Mouse (Mus musculus) CH12.LX (cell line): ENCODE data around the gene Lcat. TPM values are rescaled to one million over a fixed set of nuclear protein-coding genes. Genes with fewer than 3 reads are reported as not detected.

Source experiments
- DNase-seq: peaks from one replicate; pipeline ENCODE4 v3.0.0-alpha.2; 2013; ENCODE audit errors: extremely low read depth
- H3K27ac ChIP-seq: 2 replicates; pipeline ENCODE4 v1.5.1; 2012; ENCODE audit warnings: low read depth, mild to moderate bottlenecking, control low read depth, moderate library complexity; ENCODE audit not compliant: insufficient read depth
- H3K27me3 ChIP-seq: replicated peaks from 2 replicates; pipeline ENCODE3; 2012; ENCODE audit warnings: inconsistent platforms
- H3K36me3 ChIP-seq, 2 experiments: replicated peaks in 1 of 2; 2 replicates each; pipeline versions ENCODE3 to v1.6.1; 2012; ENCODE audit warnings: inconsistent platforms in 1 of 2, low read length in 1 of 2, mild to moderate bottlenecking in 1 of 2, mixed read lengths in 1 of 2, moderate library complexity in 1 of 2; ENCODE audit not compliant: control insufficient read depth in 1 of 2, insufficient read depth in 1 of 2
- H3K4me1 ChIP-seq, 2 experiments: 2 replicates each; pipeline ENCODE4 v1.6.1; 2012; ENCODE audit warnings: inconsistent platforms in 1 of 2, moderate library complexity in 1 of 2; ENCODE audit not compliant: insufficient read depth in 2 of 2, control insufficient read depth in 1 of 2
- H3K4me2 ChIP-seq: 2 replicates; pipeline ENCODE4 v1.6.1; 2012; ENCODE audit warnings: low read depth, mild to moderate bottlenecking, control low read depth; ENCODE audit not compliant: poor library complexity, insufficient read depth, severe bottlenecking
- H3K4me3 ChIP-seq, 3 experiments: fragments of 150-350 bp in 1 of 3; sonication (generic) in 1 of 3; replicated peaks in 1 of 3; 2 replicates each; pipeline versions ENCODE3 to v1.5.1; 2011 to 2012; ENCODE audit warnings: low read depth in 2 of 3, low read length in 2 of 3, mild to moderate bottlenecking in 2 of 3, moderate library complexity in 2 of 3, control low read depth in 1 of 3, improper control_type of control experiment in 1 of 3, inconsistent platforms in 1 of 3, mixed read lengths in 1 of 3; ENCODE audit not compliant: poor library complexity in 1 of 3
- H3K79me2 ChIP-seq: replicated peaks from 2 replicates; pipeline ENCODE4 v1.6.1; 2012; ENCODE audit warnings: mild to moderate bottlenecking, moderate library complexity; ENCODE audit not compliant: control insufficient read depth, poor library complexity, insufficient read depth, severe bottlenecking; ENCODE audit errors: extremely low read depth
- H3K9ac ChIP-seq: 2 replicates; pipeline ENCODE4 v1.6.1; 2012; ENCODE audit warnings: low read depth, mild to moderate bottlenecking, control low read depth, moderate library complexity; ENCODE audit not compliant: insufficient read depth
- H3K9me3 ChIP-seq: replicated peaks from 2 replicates; pipeline ENCODE3; 2012; ENCODE audit warnings: low read length, inconsistent platforms, mixed read lengths
- BHLHE40 ChIP-seq: IDR thresholded peaks from 2 replicates; pipeline ENCODE4 v1.6.1; 2011; ENCODE audit warnings: mild to moderate bottlenecking, low read depth, low read length, improper control_type of control experiment
- CHD1 ChIP-seq: IDR thresholded peaks from 2 replicates; pipeline ENCODE4 v1.6.1; 2012; ENCODE audit warnings: low read depth, low read length, improper control_type of control experiment, inconsistent platforms
- CHD2 ChIP-seq: IDR thresholded peaks from 2 replicates; pipeline ENCODE4 v1.6.1; 2011; ENCODE audit warnings: low read length, improper control_type of control experiment
- EP300 ChIP-seq: IDR thresholded peaks from 2 replicates; pipeline ENCODE4 v1.6.1; 2011; ENCODE audit warnings: low read length, improper control_type of control experiment
- ETS1 ChIP-seq: conservative IDR thresholded peaks from 2 replicates; pipeline ENCODE4 v1.6.1; 2012; ENCODE audit warnings: low read depth, mild to moderate bottlenecking, inconsistent platforms, low read length, improper control_type of control experiment, moderate library complexity
- JUN ChIP-seq: IDR thresholded peaks from 2 replicates; pipeline ENCODE4 v1.6.1; 2011; ENCODE audit warnings: low read depth, mild to moderate bottlenecking, low read length, improper control_type of control experiment, moderate library complexity; ENCODE audit not compliant: insufficient read depth
- MAFK ChIP-seq: IDR thresholded peaks from 2 replicates; pipeline ENCODE4 v1.6.1; 2011; ENCODE audit warnings: low read length, improper control_type of control experiment; ENCODE audit not compliant: insufficient replicate concordance
- MAZ ChIP-seq: IDR thresholded peaks from 2 replicates; pipeline ENCODE4 v1.6.1; 2012; ENCODE audit warnings: low read depth, mild to moderate bottlenecking, inconsistent platforms, low read length, improper control_type of control experiment, moderate library complexity
- NELFE ChIP-seq: IDR thresholded peaks from 2 replicates; pipeline ENCODE4 v1.6.1; 2011; ENCODE audit warnings: low read depth, low read length, improper control_type of control experiment
- NRF1 ChIP-seq: IDR thresholded peaks from 2 replicates; pipeline ENCODE4 v1.6.1; 2014; ENCODE audit warnings: low read depth, mild to moderate bottlenecking, inconsistent platforms, low read length, improper control_type of control experiment, moderate library complexity
- PAX5 ChIP-seq: IDR thresholded peaks from 2 replicates; pipeline ENCODE4 v1.6.1; 2012; ENCODE audit warnings: low read length, inconsistent platforms, mixed read lengths
- RAD21 ChIP-seq: IDR thresholded peaks from 2 replicates; pipeline ENCODE4 v1.6.1; 2011; ENCODE audit warnings: low read depth, mild to moderate bottlenecking, low read length, improper control_type of control experiment, moderate library complexity
- SIN3A ChIP-seq: IDR thresholded peaks from 2 replicates; pipeline ENCODE4 v1.6.1; 2012; ENCODE audit warnings: low read length, improper control_type of control experiment, inconsistent platforms
- SMC3 ChIP-seq: IDR thresholded peaks from 2 replicates; pipeline ENCODE4 v1.6.1; 2011; ENCODE audit warnings: low read depth, low read length, improper control_type of control experiment
- USF2 ChIP-seq: conservative IDR thresholded peaks from 2 replicates; pipeline ENCODE4 v1.6.1; 2011; ENCODE audit warnings: low read depth, low read length, improper control_type of control experiment
- ZKSCAN1 ChIP-seq: IDR thresholded peaks from 2 replicates; pipeline ENCODE4 v1.6.1; 2012; ENCODE audit warnings: low read depth, inconsistent platforms, low read length, improper control_type of control experiment, borderline replicate concordance
- ZMIZ1 ChIP-seq: IDR thresholded peaks from 2 replicates; pipeline ENCODE4 v1.6.1; 2012; ENCODE audit warnings: low read depth, mild to moderate bottlenecking, inconsistent platforms, low read length, improper control_type of control experiment
- dilution Hi-C: fragments of 300-500 bp; cut with MboI; formaldehyde crosslinking; loops from 2 replicates; pipeline ENCODE4 v1.14.3; 2020; ENCODE audit warnings: low sequenced_read_pairs; ENCODE audit not compliant: extremely low pct_unique_long_range_greater_than_20kb, extremely low pct_ligation_motif_present
- in situ Hi-C: fragments of 300-500 bp; cut with MboI; formaldehyde crosslinking; loops from 3 replicates; pipeline ENCODE4 v1.14.3; 2019; ENCODE audit warnings: low sequenced_read_pairs, low pct_ligation_motif_present, low pct_unique_long_range_greater_than_20kb, mixed read lengths
- polyA plus RNA-seq: library from polyadenylated mRNA; unstranded; fragments of >175 nt; gene quantifications from 2 replicates; pipeline ENCODE4 v1.2.1, GENCODE M21; 2012; ENCODE audit warnings: low read depth; ENCODE audit not compliant: insufficient read length
- total RNA-seq, 2 experiments: library from RNA; depleted of rRNA; stranded (reverse); fragments of 300-350 nt in 1 of 2; fragments of >200 nt in 1 of 2; gene quantifications; 2 replicates each; pipeline ENCODE4 v1.2.3; 2012 to 2014

Gene Lcat
- total and polyA plus RNA-seq, 3 experiments = 0.17 to 0.34 TPM; not detected in 1

DNA sequence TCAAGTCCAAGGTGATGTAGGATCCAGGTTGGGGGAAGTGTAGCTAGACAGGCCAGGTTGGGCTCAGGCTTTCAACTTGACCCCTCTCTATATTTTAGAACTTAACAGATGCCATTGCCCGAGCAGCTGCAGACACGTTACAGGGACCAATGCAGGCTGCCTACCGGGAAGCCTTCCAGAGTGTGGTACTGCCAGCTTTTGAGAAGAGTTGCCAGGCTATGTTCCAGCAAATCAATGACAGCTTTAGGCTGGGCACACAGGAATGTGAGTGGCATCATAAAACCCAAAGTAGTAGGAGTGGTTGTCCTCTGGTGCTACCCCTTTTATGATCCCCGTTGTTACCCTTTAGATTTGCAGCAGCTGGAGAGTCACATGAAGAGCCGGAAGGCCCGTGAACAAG lies 52.3 kb downstream of the Lcat start:
- in situ Hi-C loops = loop anchor here (5.0 kb wide), 1 partner anchor 46 kb away; the partner anchor contains the start of gene Psmb10
- Histone ChIP-seq H3K4me2 (no peak overlapping the region), H3K4me1 (no peaks in the 10 kb centered on the region), H3K27me3 (no peaks in the 10 kb centered on the region), H3K79me2 (no peaks in the 10 kb centered on the region), H3K9ac (no peak overlapping the region), H3K36me3 (peaks cover 78 to 97% of the 10 kb centered on the region in 2 experiments), H3K4me3 (no peak overlapping the region), H3K27ac (no peak overlapping the region), H3K9me3 (no peaks in the 10 kb centered on the region)
- dilution Hi-C loops = no loop called here
- no peak for DNase-seq
- TF ChIP-seq NELFE (no peak), SMC3 (no peak), EP300 (no peak), MAFK (no peak), ETS1 (no peak), RAD21 (no peak), CHD2 (no peak), SIN3A (no peak), USF2 (no peak), ZKSCAN1 (no peak)

DNA sequence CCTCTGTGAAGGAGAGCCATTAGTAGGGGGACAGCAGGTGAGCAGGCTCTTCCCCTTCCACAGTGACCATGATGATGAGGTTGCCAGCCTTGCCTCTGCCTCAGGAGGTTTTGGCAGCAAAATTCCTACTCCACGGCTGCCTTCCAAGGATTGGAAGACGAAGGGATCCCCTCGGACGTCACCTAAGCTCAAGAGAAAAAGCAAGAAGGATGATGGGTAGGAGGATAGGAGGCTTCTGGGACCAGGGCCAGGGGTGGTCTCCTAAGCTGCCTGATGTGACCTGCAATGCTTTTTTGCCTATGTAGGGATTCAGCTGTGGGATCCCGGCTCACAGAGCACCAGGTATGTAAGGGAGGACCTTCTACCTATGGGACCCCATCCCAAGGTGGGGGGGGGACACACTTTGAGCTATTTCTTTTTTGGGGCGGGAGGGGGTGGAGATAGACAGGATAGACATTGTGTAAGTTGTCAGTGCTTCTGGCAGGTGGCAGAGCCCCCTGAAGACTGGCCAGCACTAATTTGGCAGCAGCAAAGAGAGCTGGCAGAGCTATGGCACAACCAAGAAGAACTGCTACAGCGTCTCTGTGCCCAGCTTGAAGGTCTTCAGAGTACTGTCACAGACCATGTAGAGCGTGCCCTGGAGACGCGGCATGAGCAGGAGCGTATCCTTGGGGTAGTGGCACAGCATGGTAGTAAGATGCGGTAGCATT lies 53.3 kb downstream of the Lcat start:
- Histone ChIP-seq H3K9me3 (no peaks in the 10 kb centered on the region), H3K9ac (no peak overlapping the region), H3K36me3 (peaks cover 87 to 99% of the 10 kb centered on the region in 2 experiments), H3K4me2 (no peak overlapping the region), H3K27me3 (no peaks in the 10 kb centered on the region), H3K4me1 (no peaks in the 10 kb centered on the region), H3K4me3 (no peak overlapping the region), H3K79me2 (no peaks in the 10 kb centered on the region), H3K27ac (no peak overlapping the region)
- dilution Hi-C loops (no loop called here), in situ Hi-C loops (loop anchor here (5.0 kb wide), 1 partner anchor 47 kb away; the partner anchor contains the start of gene Psmb10)
- no peak for DNase-seq
- TF ChIP-seq BHLHE40 = no peak
- no peak for TF ChIP-seq JUN
- TF ChIP-seq ZMIZ1 = no peak
- no peak for TF ChIP-seq USF2
- no peak for TF ChIP-seq MAZ
- no peak for TF ChIP-seq NRF1
- TF ChIP-seq CHD1 = no peak
- no peak for TF ChIP-seq MAFK
- TF ChIP-seq PAX5 = no peak

Other genes starting within 250 kb of the Lcat start
Only the 20 nearest of the 24 such genes appear.
- 3.1 and 4.7 TPM in 2 replicates for gene Gfod2, start 184.7 kb downstream of the Lcat start, total RNA-seq (2012; rRNA removed)
- 1.7 and 1.8 TPM in 2 replicates for gene Gfod2, start 184.7 kb downstream of the Lcat start, total RNA-seq (2014; rRNA removed)
- 3.1 and 3.4 TPM in 2 replicates for gene Gfod2, start 184.7 kb downstream of the Lcat start, polyA plus RNA-seq
- gene Ranbp10, start 116.0 kb downstream of the Lcat start, total RNA-seq (2012; rRNA removed) = 8.1 and 8.7 TPM in 2 replicates
- 7.4 and 7.9 TPM in 2 replicates for gene Ranbp10, start 116.0 kb downstream of the Lcat start, total RNA-seq (2014; rRNA removed)
- 12.8 and 15.8 TPM in 2 replicates for gene Ranbp10, start 116.0 kb downstream of the Lcat start, polyA plus RNA-seq
- 0.13 and 0.21 TPM in 2 replicates for gene Tsnaxip1, start 115.7 kb downstream of the Lcat start, total RNA-seq (2012; rRNA removed)
- 0.13 TPM in 1 of 2 replicates, not detected in the other for gene Tsnaxip1, start 115.7 kb downstream of the Lcat start, total RNA-seq (2014; rRNA removed)
- 0.38 and 0.50 TPM in 2 replicates for gene Tsnaxip1, start 115.7 kb downstream of the Lcat start, polyA plus RNA-seq
- 21.3 and 21.4 TPM in 2 replicates for gene Cenpt, start 90.1 kb downstream of the Lcat start, total RNA-seq (2012; rRNA removed)
- gene Cenpt, start 90.1 kb downstream of the Lcat start, total RNA-seq (2014; rRNA removed) = 17.3 TPM in 2 replicates
- 28.2 and 29.4 TPM in 2 replicates for gene Cenpt, start 90.1 kb downstream of the Lcat start, polyA plus RNA-seq
- 40.2 and 42.6 TPM in 2 replicates for gene Thap11, start 88.2 kb downstream of the Lcat start, total RNA-seq (2012; rRNA removed)
- gene Thap11, start 88.2 kb downstream of the Lcat start, total RNA-seq (2014; rRNA removed) = 29.7 and 31.9 TPM in 2 replicates
- 21.3 and 21.7 TPM in 2 replicates for gene Thap11, start 88.2 kb downstream of the Lcat start, polyA plus RNA-seq
- 144 and 193 TPM in 2 replicates for gene Nutf2, start 82.8 kb downstream of the Lcat start, total RNA-seq (2012; rRNA removed)
- 205 and 223 TPM in 2 replicates for gene Nutf2, start 82.8 kb downstream of the Lcat start, total RNA-seq (2014; rRNA removed)
- 7.9 and 11.2 TPM in 2 replicates for gene Nutf2, start 82.8 kb downstream of the Lcat start, polyA plus RNA-seq
- gene Edc4, start 62.5 kb downstream of the Lcat start, total RNA-seq (2012; rRNA removed) = 41.6 and 47.0 TPM in 2 replicates
- gene Edc4, start 62.5 kb downstream of the Lcat start, total RNA-seq (2014; rRNA removed) = 28.2 and 28.7 TPM in 2 replicates
- 37.5 and 46.4 TPM in 2 replicates for gene Edc4, start 62.5 kb downstream of the Lcat start, polyA plus RNA-seq
- gene Nrn1l, start 49.8 kb downstream of the Lcat start, total RNA-seq (2012; rRNA removed) = 0.38 and 0.42 TPM in 2 replicates
- gene Nrn1l, start 49.8 kb downstream of the Lcat start, total RNA-seq (2014; rRNA removed) = not detected in 2 replicates
- gene Nrn1l, start 49.8 kb downstream of the Lcat start, polyA plus RNA-seq = not detected in 2 replicates
- 12.2 and 12.9 TPM in 2 replicates for gene Pskh1, start 42.9 kb downstream of the Lcat start, total RNA-seq (2012; rRNA removed)
- gene Pskh1, start 42.9 kb downstream of the Lcat start, total RNA-seq (2014; rRNA removed) = 10.5 and 11.0 TPM in 2 replicates
- 11.5 and 12.3 TPM in 2 replicates for gene Pskh1, start 42.9 kb downstream of the Lcat start, polyA plus RNA-seq
- 2.0 and 2.9 TPM in 2 replicates for gene Ctrl, start 9.5 kb downstream of the Lcat start, total RNA-seq (2012; rRNA removed)
- 1.3 and 1.5 TPM in 2 replicates for gene Ctrl, start 9.5 kb downstream of the Lcat start, total RNA-seq (2014; rRNA removed)
- 5.3 and 5.9 TPM in 2 replicates for gene Ctrl, start 9.5 kb downstream of the Lcat start, polyA plus RNA-seq
- gene Psmb10, start 4.9 kb downstream of the Lcat start, total RNA-seq (2012; rRNA removed) = 228 and 298 TPM in 2 replicates
- gene Psmb10, start 4.9 kb downstream of the Lcat start, total RNA-seq (2014; rRNA removed) = 136 and 137 TPM in 2 replicates
- 227 and 313 TPM in 2 replicates for gene Psmb10, start 4.9 kb downstream of the Lcat start, polyA plus RNA-seq
- 9.4 and 9.7 TPM in 2 replicates for gene Slc12a4, start 22.7 kb upstream of the Lcat start, total RNA-seq (2012; rRNA removed)
- gene Slc12a4, start 22.7 kb upstream of the Lcat start, total RNA-seq (2014; rRNA removed) = 2.8 and 4.2 TPM in 2 replicates
- gene Slc12a4, start 22.7 kb upstream of the Lcat start, polyA plus RNA-seq = 7.2 and 8.1 TPM in 2 replicates
- gene Dpep3, start 36.0 kb upstream of the Lcat start, total RNA-seq (2012; rRNA removed) = not detected in 2 replicates
- not detected in 2 replicates for gene Dpep3, start 36.0 kb upstream of the Lcat start, total RNA-seq (2014; rRNA removed)
- gene Dpep3, start 36.0 kb upstream of the Lcat start, polyA plus RNA-seq = not detected in 2 replicates
- 20.9 and 23.2 TPM in 2 replicates for gene Dus2, start 48.0 kb upstream of the Lcat start, total RNA-seq (2012; rRNA removed)
- 20.7 and 23.6 TPM in 2 replicates for gene Dus2, start 48.0 kb upstream of the Lcat start, total RNA-seq (2014; rRNA removed)
- 27.2 and 27.7 TPM in 2 replicates for gene Dus2, start 48.0 kb upstream of the Lcat start, polyA plus RNA-seq
- gene Dpep2nb, start 62.6 kb upstream of the Lcat start, total RNA-seq (2012; rRNA removed) = not detected in 2 replicates
- gene Dpep2nb, start 62.6 kb upstream of the Lcat start, total RNA-seq (2014; rRNA removed) = not detected in 2 replicates
- not detected in 2 replicates for gene Dpep2nb, start 62.6 kb upstream of the Lcat start, polyA plus RNA-seq
- gene Ddx28, start 68.5 kb upstream of the Lcat start, total RNA-seq (2012; rRNA removed) = 19.8 and 23.3 TPM in 2 replicates
- 21.6 and 21.8 TPM in 2 replicates for gene Ddx28, start 68.5 kb upstream of the Lcat start, total RNA-seq (2014; rRNA removed)
- 15.5 and 16.3 TPM in 2 replicates for gene Ddx28, start 68.5 kb upstream of the Lcat start, polyA plus RNA-seq
- 25.5 and 29.0 TPM in 2 replicates for gene Nfatc3, start 115.5 kb upstream of the Lcat start, total RNA-seq (2012; rRNA removed)
- gene Nfatc3, start 115.5 kb upstream of the Lcat start, total RNA-seq (2014; rRNA removed) = 32.9 and 37.8 TPM in 2 replicates
- gene Nfatc3, start 115.5 kb upstream of the Lcat start, polyA plus RNA-seq = 73.5 and 96.3 TPM in 2 replicates
- gene Esrp2, start 193.6 kb upstream of the Lcat start, total RNA-seq (2012; rRNA removed) = 0.21 and 0.30 TPM in 2 replicates
- gene Esrp2, start 193.6 kb upstream of the Lcat start, total RNA-seq (2014; rRNA removed) = not detected in 2 replicates
- 0.24 and 0.37 TPM in 2 replicates for gene Esrp2, start 193.6 kb upstream of the Lcat start, polyA plus RNA-seq
- 6.3 and 7.0 TPM in 2 replicates for gene Pla2g15, start 207.0 kb upstream of the Lcat start, total RNA-seq (2012; rRNA removed)
- gene Pla2g15, start 207.0 kb upstream of the Lcat start, total RNA-seq (2014; rRNA removed) = 6.3 and 6.9 TPM in 2 replicates
- gene Pla2g15, start 207.0 kb upstream of the Lcat start, polyA plus RNA-seq = 7.0 and 8.0 TPM in 2 replicates
- gene Slc7a6, start 225.5 kb upstream of the Lcat start, total RNA-seq (2012; rRNA removed) = 24.2 and 27.8 TPM in 2 replicates
- 29.5 and 32.6 TPM in 2 replicates for gene Slc7a6, start 225.5 kb upstream of the Lcat start, total RNA-seq (2014; rRNA removed)
- gene Slc7a6, start 225.5 kb upstream of the Lcat start, polyA plus RNA-seq = 61.8 and 67.1 TPM in 2 replicates